Mouse (Mus musculus): ENCODE data around the gene Hbq1a.

DNA sequence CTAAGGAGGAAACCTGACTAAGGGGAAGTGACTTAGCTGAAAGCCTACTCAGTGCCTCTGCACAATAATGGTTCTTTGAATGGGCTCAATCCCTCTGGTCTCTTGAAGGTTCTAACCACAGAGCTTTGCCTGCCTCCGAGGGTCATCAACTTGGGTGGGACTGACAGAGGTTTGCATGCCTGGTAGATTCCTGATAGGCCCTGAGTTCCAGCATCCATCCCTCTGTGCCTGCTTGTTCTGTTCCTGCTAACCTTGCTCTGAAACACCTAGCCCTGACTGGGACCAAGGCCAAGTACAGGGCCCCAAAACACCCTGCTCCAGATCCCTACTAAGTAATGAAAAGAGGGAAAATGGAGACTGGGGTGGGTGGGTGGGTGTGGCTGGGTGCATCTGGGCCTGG is 3.6 kb downstream of the Hbq1a start:
- TF ChIP-seq POLR2AphosphoS2 (IDR thresholded peaks at IDR 0.05; ENCODE audit: low read length) (no peak), CTCF (IDR thresholded peaks at IDR 0.05 in 2 of 3, conservative IDR thresholded peaks at IDR 0.05 in 1 of 3; ENCODE audit: control insufficient read depth in 1 of 3, insufficient read depth in 1 of 3, low read depth in 2 of 3, low read length in 3 of 3, poor library complexity in 1 of 3, severe bottlenecking in 1 of 3) (no peak), MYC (IDR thresholded peaks at IDR 0.05; ENCODE audit: low read depth, low read length) (no peak), POLR2A (IDR thresholded peaks at IDR 0.05; ENCODE audit: control insufficient read depth in 1 of 2, insufficient read depth in 1 of 2, low read depth in 1 of 2, low read length in 2 of 2, poor library complexity in 1 of 2) (no peak), MAZ (IDR thresholded peaks at IDR 0.05; ENCODE audit: low read depth, low read length) (no peak), ELF1 (IDR thresholded peaks at IDR 0.05; ENCODE audit: low read depth, low read length) (no peak), EP300 (IDR thresholded peaks at IDR 0.05; ENCODE audit: low read depth in 1 of 2, low read length in 2 of 2) (no peak)

All from MEL (cell line).